Mouse (Mus musculus) E14TG2a.4 (cell line): ENCODE measurements around the gene Rnf144b.

Source experiments
- CTCF ChIP-seq: conservative IDR thresholded peaks from 2 replicates; pipeline ENCODE4 v1.5.1; 2014; ENCODE audit warnings: low read length
- NANOG ChIP-seq: IDR thresholded peaks from 2 replicates; pipeline ENCODE4 v1.6.1; 2014; ENCODE audit warnings: borderline replicate concordance, low read length, mixed read lengths

DNA sequence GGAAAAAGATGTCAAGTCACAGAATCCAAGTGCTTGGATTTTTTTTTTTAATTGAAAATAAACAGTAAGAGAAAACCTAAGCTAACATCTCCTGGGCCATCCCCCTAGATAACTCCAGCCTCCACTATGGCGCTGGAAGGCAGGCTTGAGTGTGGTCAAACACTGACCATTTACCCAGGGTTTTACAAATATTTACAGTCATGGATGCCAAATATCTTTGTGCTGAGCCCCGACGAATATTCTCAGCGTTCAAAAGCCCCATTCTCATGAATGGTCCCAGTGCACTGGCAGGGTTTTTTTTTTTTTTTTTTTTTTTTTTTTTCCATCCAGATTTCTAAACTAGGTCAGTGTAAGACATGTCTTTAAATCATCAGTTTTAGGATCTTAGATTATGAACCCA is 73.0 kb downstream of the Rnf144b start:
- no peak for TF ChIP-seq CTCF
- TF ChIP-seq NANOG, result no peak
